Mouse (Mus musculus): ENCODE results near the gene Gpr3. TPM values are rescaled to one million over a fixed set of nuclear protein-coding genes. Genes with fewer than 3 reads are reported as not detected.

Gene Gpr3
- polyA plus RNA-seq, 1 experiment from 2014 or later = 0.37 TPM

- H3K27ac ChIP-seq (ENCODE audit: low read depth, low read length) = no peak overlapping the region
- no peaks in the 10 kb centered on the region for H3K36me3 ChIP-seq (ENCODE audit: control insufficient read depth, insufficient read depth, low read length)
- H3K4me2 ChIP-seq (ENCODE audit: low read depth, low read length, severe bottlenecking) = no peak overlapping the region
- H3K9me3 ChIP-seq (ENCODE audit: control insufficient read depth, low read length) = no peaks in the 10 kb centered on the region
- H3K27me3 ChIP-seq (ENCODE audit: control insufficient read depth, insufficient read depth, low read length) = no peaks in the 10 kb centered on the region
- no peak for ATAC-seq (replicated peaks; ENCODE audit: low FRiP score)
- no peaks in the 10 kb centered on the region for H3K4me1 ChIP-seq (replicated peaks; ENCODE audit: control insufficient read depth, insufficient read depth, low read length)
- H3K9ac ChIP-seq (ENCODE audit: low read length) = no peak overlapping the region
- no peak for DNase-seq (ENCODE audit: low spot score)
- no peak overlapping the region for H3K4me3 ChIP-seq (ENCODE audit: low read depth, low read length)
- WGBS = 91% methylated on average over 10 of the region's 10 CpGs
Measured at GRCm38 (mm10) chr4:133169237-133170055, 42.9 kb downstream of the Gpr3 start.

GRCm38 (mm10) chr4:133166773-133167172 lies 45.6 kb downstream of the Gpr3 start:
- H3K4me1 ChIP-seq (replicated peaks; ENCODE audit: control insufficient read depth, insufficient read depth, low read length) = no peaks in the 10 kb centered on the region
- no peak overlapping the region for H3K4me2 ChIP-seq (ENCODE audit: low read depth, low read length, severe bottlenecking)
- 92% methylated on average over 9 of the region's 9 CpGs for WGBS
- H3K36me3 ChIP-seq (ENCODE audit: control insufficient read depth, insufficient read depth, low read length) = no peaks in the 10 kb centered on the region
- no peaks in the 10 kb centered on the region for H3K9me3 ChIP-seq (ENCODE audit: control insufficient read depth, low read length)
- H3K27ac ChIP-seq (ENCODE audit: low read depth, low read length) = no peak overlapping the region
- H3K4me3 ChIP-seq (ENCODE audit: low read depth, low read length) = no peak overlapping the region
- no peaks in the 10 kb centered on the region for H3K27me3 ChIP-seq (ENCODE audit: control insufficient read depth, insufficient read depth, low read length)
- DNase-seq (ENCODE audit: low spot score) (no peak), ATAC-seq (replicated peaks; ENCODE audit: low FRiP score) (no peak)
- no peak overlapping the region for H3K9ac ChIP-seq (ENCODE audit: low read length)

GRCm38 (mm10) chr4:133162196-133162595 lies 50.1 kb downstream of the Gpr3 start:
- ATAC-seq (replicated peaks; ENCODE audit: low FRiP score) (no peak), DNase-seq (ENCODE audit: low spot score) (no peak)
- Histone ChIP-seq H3K27ac (ENCODE audit: low read depth, low read length) (no peak overlapping the region), H3K9me3 (ENCODE audit: control insufficient read depth, low read length) (no peaks in the 10 kb centered on the region), H3K4me1 (replicated peaks; ENCODE audit: control insufficient read depth, insufficient read depth, low read length) (peaks cover 6% of the 10 kb centered on the region; the same call in 1 of the 2 replicates), H3K27me3 (ENCODE audit: control insufficient read depth, insufficient read depth, low read length) (no peaks in the 10 kb centered on the region), H3K9ac (ENCODE audit: low read length) (no peak overlapping the region), H3K4me3 (ENCODE audit: low read depth, low read length) (no peak overlapping the region), H3K4me2 (ENCODE audit: low read depth, low read length, severe bottlenecking) (no peak overlapping the region), H3K36me3 (ENCODE audit: control insufficient read depth, insufficient read depth, low read length) (peaks cover 2% of the 10 kb centered on the region; the same call in 1 of the 2 replicates)
- WGBS = 77% methylated on average over 6 of the region's 6 CpGs

GRCm38 (mm10) chr4:133160821-133161220 lies 51.5 kb downstream of the Gpr3 start:
- Histone ChIP-seq H3K4me3 (ENCODE audit: low read depth, low read length) (no peak overlapping the region), H3K9me3 (ENCODE audit: control insufficient read depth, low read length) (no peaks in the 10 kb centered on the region), H3K4me2 (ENCODE audit: low read depth, low read length, severe bottlenecking) (no peak overlapping the region), H3K27ac (ENCODE audit: low read depth, low read length) (no peak overlapping the region), H3K36me3 (ENCODE audit: control insufficient read depth, insufficient read depth, low read length) (peaks cover 2% of the 10 kb centered on the region; the same call in 1 of the 2 replicates), H3K27me3 (ENCODE audit: control insufficient read depth, insufficient read depth, low read length) (no peaks in the 10 kb centered on the region), H3K9ac (ENCODE audit: low read length) (no peak overlapping the region), H3K4me1 (replicated peaks; ENCODE audit: control insufficient read depth, insufficient read depth, low read length) (peaks cover 6% of the 10 kb centered on the region; the same call in 1 of the 2 replicates)
- 81% methylated on average over 4 of the region's 4 CpGs for WGBS
- DNase-seq (ENCODE audit: low spot score) = no peak
- ATAC-seq (replicated peaks; ENCODE audit: low FRiP score) = no peak

- Histone ChIP-seq H3K9ac (ENCODE audit: low read length) (no peak overlapping the region), H3K4me3 (ENCODE audit: low read depth, low read length) (no peak overlapping the region), H3K36me3 (ENCODE audit: control insufficient read depth, insufficient read depth, low read length) (peaks cover 2% of the 10 kb centered on the region; the same call in 1 of the 2 replicates), H3K4me1 (replicated peaks; ENCODE audit: control insufficient read depth, insufficient read depth, low read length) (peaks cover 6% of the 10 kb centered on the region; the same call in 1 of the 2 replicates), H3K4me2 (ENCODE audit: low read depth, low read length, severe bottlenecking) (no peak overlapping the region), H3K9me3 (ENCODE audit: control insufficient read depth, low read length) (no peaks in the 10 kb centered on the region), H3K27ac (ENCODE audit: low read depth, low read length) (no peak overlapping the region), H3K27me3 (ENCODE audit: control insufficient read depth, insufficient read depth, low read length) (no peaks in the 10 kb centered on the region)
- no peak for DNase-seq (ENCODE audit: low spot score)
- no peak for ATAC-seq (replicated peaks; ENCODE audit: low FRiP score)
- 75% methylated on average over 8 of the region's 8 CpGs for WGBS
Measured at GRCm38 (mm10) chr4:133160211-133160610, 52.1 kb downstream of the Gpr3 start.

GRCm38 (mm10) chr4:133159646-133160045 lies 52.7 kb downstream of the Gpr3 start:
- 30% methylated on average over 4 of the region's 4 CpGs for WGBS
- Histone ChIP-seq H3K4me1 (replicated peaks; ENCODE audit: control insufficient read depth, insufficient read depth, low read length) (peaks cover 6% of the 10 kb centered on the region; the same call in 1 of the 2 replicates), H3K4me2 (ENCODE audit: low read depth, low read length, severe bottlenecking) (no peak overlapping the region), H3K36me3 (ENCODE audit: control insufficient read depth, insufficient read depth, low read length) (peaks cover 2% of the 10 kb centered on the region; the same call in 1 of the 2 replicates), H3K4me3 (ENCODE audit: low read depth, low read length) (no peak overlapping the region), H3K27ac (ENCODE audit: low read depth, low read length) (no peak overlapping the region), H3K9me3 (ENCODE audit: control insufficient read depth, low read length) (no peaks in the 10 kb centered on the region), H3K9ac (ENCODE audit: low read length) (no peak overlapping the region), H3K27me3 (ENCODE audit: control insufficient read depth, insufficient read depth, low read length) (no peaks in the 10 kb centered on the region)
- DNase-seq (ENCODE audit: low spot score) (no peak), ATAC-seq (replicated peaks; ENCODE audit: low FRiP score) (no peak)

Small RNAs within 50 kb of the gene (microRNA-seq; reads per million reads assigned to microRNA genes)
- gene Mir7017 (ENCODE audit: insufficient number of aligned reads) = not detected

Other genes starting within 250 kb of the Gpr3 start
- 0.13 TPM in 1 of 2 replicates, not detected in the other for gene Fgr, start 238.4 kb downstream of the Gpr3 start, polyA plus RNA-seq (2014; fragmentation: Nextera tagmentation; extraction: Ambion mirVana)
- gene Ahdc1, start 201.3 kb downstream of the Gpr3 start, polyA plus RNA-seq (2014; fragmentation: Nextera tagmentation; extraction: Ambion mirVana) = 5.5 and 7.5 TPM in 2 replicates
- gene Wasf2, start 82.0 kb downstream of the Gpr3 start, polyA plus RNA-seq (2014; fragmentation: Nextera tagmentation; extraction: Ambion mirVana) = 28.8 and 33.2 TPM in 2 replicates
- not detected in 2 replicates for gene Cd164l2, start 405 bp downstream of the Gpr3 start, polyA plus RNA-seq (2014; fragmentation: Nextera tagmentation; extraction: Ambion mirVana)
- gene Map3k6, start 28.3 kb upstream of the Gpr3 start, polyA plus RNA-seq (2014; fragmentation: Nextera tagmentation; extraction: Ambion mirVana) = 1.2 and 3.0 TPM in 2 replicates
- 1.5 and 2.8 TPM in 2 replicates for gene Sytl1, start 50.6 kb upstream of the Gpr3 start, polyA plus RNA-seq (2014; fragmentation: Nextera tagmentation; extraction: Ambion mirVana)
- 80.6 and 90.9 TPM in 2 replicates for gene Tmem222, start 65.3 kb upstream of the Gpr3 start, polyA plus RNA-seq (2014; fragmentation: Nextera tagmentation; extraction: Ambion mirVana)
- gene Wdtc1, start 140.9 kb upstream of the Gpr3 start, polyA plus RNA-seq (2014; fragmentation: Nextera tagmentation; extraction: Ambion mirVana) = 21.0 and 24.7 TPM in 2 replicates
- gene Slc9a1, start 157.2 kb upstream of the Gpr3 start, polyA plus RNA-seq (2014; fragmentation: Nextera tagmentation; extraction: Ambion mirVana) = 7.4 and 9.4 TPM in 2 replicates